ENCODE assay signal across 23 mouse cellular contexts in the genomic region with DNA sequence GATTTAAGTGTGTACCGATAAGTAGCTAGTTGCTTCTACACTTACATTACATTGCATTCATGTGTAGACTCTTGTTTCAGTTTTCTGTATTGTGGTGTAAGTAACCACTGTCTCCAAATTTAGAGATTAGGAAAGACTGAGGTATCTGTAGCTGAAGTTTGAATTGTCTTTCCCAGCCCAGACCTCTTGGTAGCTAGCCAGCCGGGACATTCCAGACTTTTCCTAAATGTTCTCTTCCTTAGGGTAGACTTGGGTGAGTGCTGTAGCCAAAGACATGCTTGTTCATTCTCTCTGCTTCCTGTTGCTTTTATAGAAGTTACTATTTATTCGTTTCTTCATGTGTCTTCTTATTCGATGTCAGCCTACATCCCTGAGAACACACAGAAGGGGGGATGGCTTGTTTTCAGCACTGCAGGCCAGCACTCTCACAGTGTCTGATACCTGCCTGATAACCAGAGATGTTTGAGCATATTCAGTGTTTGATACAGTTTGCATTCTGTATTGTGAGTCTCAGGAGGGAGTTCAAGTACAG.
DNase-seq lines count a peak whose midpoint lies in the region; ATAC-seq and TF ChIP-seq lines count a peak whose summit lies in the region.
"Had no signal": no experiment of that assay in that cellular context is flagged by ENCODE, and none has a peak within 500 bp of the region (broad histone marks: within the 10 kb centered on the region; RNA-seq: fewer than 3 reads in every experiment).

No protein-coding gene starts in this region.

- no peaks in the 10 kb centered on the region for H3K36me3 ChIP-seq in stomach, postnatal 0 days (ENCODE audit: control insufficient read depth, insufficient read depth, low read length)
- no peaks in the 10 kb centered on the region for H3K36me3 ChIP-seq in forebrain, embryonic 10.5 days (replicated peaks)
- H3K36me3 ChIP-seq: embryonic facial prominence, embryonic 12.5 days; embryonic facial prominence, embryonic 15.5 days; forebrain, embryonic 12.5 days; forebrain, embryonic 15.5 days; hindbrain, embryonic 10.5 days; hindbrain, embryonic 13.5 days; intestine, embryonic 15.5 days had no signal

- no peak overlapping the region for H3K4me3 ChIP-seq in stomach, postnatal 0 days (ENCODE audit: low read depth, low read length)
- H3K4me3 ChIP-seq in forebrain, embryonic 10.5 days: no peak overlapping the region
- H3K4me3 ChIP-seq: embryonic facial prominence, embryonic 12.5 days; embryonic facial prominence, embryonic 15.5 days; forebrain, embryonic 12.5 days; forebrain, embryonic 15.5 days; hindbrain, embryonic 10.5 days; hindbrain, embryonic 13.5 days; intestine, embryonic 15.5 days had no signal

- no peak for ATAC-seq in stomach, postnatal 0 days (ENCODE audit: low FRiP score, low TSS enrichment)
- ATAC-seq: activated CD4-positive, CD25-positive, alpha-beta regulatory T cell, adult 4 months; forebrain, embryonic 15.5 days; hindbrain, embryonic 16.5 days; intestine, embryonic 15.5 days had no signal

- no peak for TF ChIP-seq EP300 in stomach, postnatal 0 days (optimal IDR thresholded peaks at IDR 0.05)

- intact Hi-C loops in heart, postnatal 36 days (cut with DNase I): no loop called here

- no peaks in the 10 kb centered on the region for H3K27me3 ChIP-seq in stomach, postnatal 0 days (ENCODE audit: control insufficient read depth, insufficient read depth, low read length)
- H3K27me3 ChIP-seq in forebrain, embryonic 10.5 days (ENCODE audit: poor library complexity, severe bottlenecking): no peaks in the 10 kb centered on the region
- H3K27me3 ChIP-seq: embryonic facial prominence, embryonic 12.5 days; embryonic facial prominence, embryonic 15.5 days; hindbrain, embryonic 13.5 days; intestine, embryonic 15.5 days had no signal

- no peak overlapping the region for H3K4me2 ChIP-seq in stomach, postnatal 0 days (replicated peaks; ENCODE audit: low read depth)
- H3K4me2 ChIP-seq: embryonic facial prominence, embryonic 12.5 days; embryonic facial prominence, embryonic 15.5 days; forebrain, embryonic 12.5 days; forebrain, embryonic 15.5 days; heart, embryonic 11.5 days; hindbrain, embryonic 13.5 days; intestine, embryonic 15.5 days had no signal

- no peak overlapping the region for H3K9ac ChIP-seq in stomach, postnatal 0 days (ENCODE audit: low read length)
- H3K9ac ChIP-seq: embryonic facial prominence, embryonic 12.5 days; embryonic facial prominence, embryonic 15.5 days; forebrain, embryonic 12.5 days; forebrain, embryonic 15.5 days; hindbrain, embryonic 13.5 days; intestine, embryonic 15.5 days had no signal

- peak; percentile 47 for DNase-seq in cerebellum, adult 11-12 months
- DNase-seq in cerebellum, postnatal 4 days (ENCODE audit: low spot score in 2 of 2): no peak
- peak; percentile 21 for DNase-seq in heart, adult 11 months
- no peak for DNase-seq in heart, postnatal 36 days
- peak; percentile 75 for DNase-seq in cerebellum, adult 9-10 months
- peak; percentile 30 to 70 for DNase-seq in cerebellum, postnatal 14 days
- no peak for DNase-seq in stomach, postnatal 0 days (ENCODE audit: low spot score)
- DNase-seq in forebrain, embryonic 10.5 days (ENCODE audit: extremely low spot score, low spot score): no peak
- DNase-seq: adrenal gland, adult 8-10 months; adrenal gland, postnatal 36 days; gastrocnemius, postnatal 36 days; kidney, adult 11 months; kidney, adult 8-10 months had no signal

- H3K9me3 ChIP-seq in stomach, postnatal 0 days (ENCODE audit: control insufficient read depth, low read length): no peaks in the 10 kb centered on the region
- H3K9me3 ChIP-seq in forebrain, embryonic 10.5 days: no peaks in the 10 kb centered on the region; the same call in 1 of the 2 replicates
- H3K9me3 ChIP-seq: embryonic facial prominence, embryonic 15.5 days; forebrain, embryonic 12.5 days; forebrain, embryonic 15.5 days; hindbrain, embryonic 10.5 days; hindbrain, embryonic 13.5 days; intestine, embryonic 15.5 days had no signal

- 76% methylated on average over 4 of the region's 4 CpGs for WGBS in stomach, postnatal 0 days
- WGBS in forebrain, embryonic 10.5 days: 89% methylated on average over 4 of the region's 4 CpGs

- H3K4me1 ChIP-seq in stomach, postnatal 0 days (replicated peaks; ENCODE audit: control insufficient read depth, insufficient read depth): no peaks in the 10 kb centered on the region
- no peaks in the 10 kb centered on the region for H3K4me1 ChIP-seq in forebrain, embryonic 10.5 days
- H3K4me1 ChIP-seq: embryonic facial prominence, embryonic 12.5 days; embryonic facial prominence, embryonic 15.5 days; forebrain, embryonic 12.5 days; intestine, embryonic 15.5 days had no signal

- H3K27ac ChIP-seq in stomach, postnatal 0 days (replicated peaks): no peak overlapping the region
- H3K27ac ChIP-seq in forebrain, embryonic 10.5 days: no peak overlapping the region
- H3K27ac ChIP-seq: embryonic facial prominence, embryonic 12.5 days; embryonic facial prominence, embryonic 15.5 days; forebrain, embryonic 12.5 days; forebrain, embryonic 15.5 days; hindbrain, embryonic 10.5 days; hindbrain, embryonic 13.5 days; intestine, embryonic 15.5 days had no signal

- no peak for TF ChIP-seq CTCF in stomach, postnatal 0 days (IDR thresholded peaks at IDR 0.05; ENCODE audit: low read depth)

Comparison
In these comparisons a context has a peak if more than half of its experiments do, and no peak if none do; other contexts are left out.
1. DNase-seq: peak in cerebellum, adult 11-12 months (single experiment), heart, adult 11 months (single experiment), cerebellum, adult 9-10 months (single experiment) and cerebellum, postnatal 14 days (2 of 2); none in cerebellum, postnatal 4 days (0 of 2), heart, postnatal 36 days (0 of 2), stomach, postnatal 0 days (single experiment) and forebrain, embryonic 10.5 days (single experiment).